Mouse (Mus musculus) liver, embryonic 18 days (tissue): ENCODE data around the gene Fkrp. TPM values are rescaled to one million over a fixed set of nuclear protein-coding genes. Genes with fewer than 3 reads are reported as not detected.

Experiments
- polyA plus RNA-seq: library from polyadenylated mRNA; depleted of rRNA; stranded (reverse); fragments of >200 nt; gene quantifications from 2 replicates; pipeline ENCODE4 v1.2.3, GENCODE M21; 2012; rRNA removed

Fkrp gene
- polyA plus RNA-seq: 7.4 and 7.5 TPM in 2 replicates

DNA sequence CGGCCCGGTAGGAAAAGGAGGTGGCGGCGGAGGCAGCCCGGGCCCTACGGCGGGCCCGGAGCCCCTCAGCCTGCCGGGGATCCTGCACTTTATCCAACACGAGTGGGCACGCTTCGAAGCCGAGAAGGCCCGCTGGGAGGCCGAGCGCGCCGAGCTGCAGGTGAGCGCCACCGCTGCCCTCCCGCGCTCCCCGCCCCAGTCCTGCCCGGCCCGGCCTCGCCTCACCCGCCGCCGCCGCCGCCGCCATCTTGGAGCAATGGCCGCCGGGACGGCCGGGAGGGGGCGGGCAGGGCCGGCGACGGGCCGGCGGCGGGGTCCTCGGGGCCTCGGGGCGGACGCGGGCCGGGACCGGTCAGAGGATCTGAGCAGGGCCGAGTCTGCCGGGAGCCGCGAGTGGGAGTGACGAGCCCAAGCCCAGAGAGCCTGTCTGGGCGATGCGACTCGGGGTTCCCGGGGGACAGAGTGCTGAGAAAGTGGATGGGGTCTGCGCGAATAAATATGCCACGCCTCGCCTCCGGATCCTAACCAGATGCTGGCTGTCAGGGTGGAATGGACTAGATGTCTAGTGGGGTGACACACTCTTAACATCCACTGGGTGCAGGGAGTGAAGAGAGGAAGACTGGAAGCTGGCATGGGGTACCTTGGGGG is at the start of gene Fkrp:
Gene Fkrp, minus strand, starts transcription at position 258 of the 648 bp plus-strand sequence.

DNA sequence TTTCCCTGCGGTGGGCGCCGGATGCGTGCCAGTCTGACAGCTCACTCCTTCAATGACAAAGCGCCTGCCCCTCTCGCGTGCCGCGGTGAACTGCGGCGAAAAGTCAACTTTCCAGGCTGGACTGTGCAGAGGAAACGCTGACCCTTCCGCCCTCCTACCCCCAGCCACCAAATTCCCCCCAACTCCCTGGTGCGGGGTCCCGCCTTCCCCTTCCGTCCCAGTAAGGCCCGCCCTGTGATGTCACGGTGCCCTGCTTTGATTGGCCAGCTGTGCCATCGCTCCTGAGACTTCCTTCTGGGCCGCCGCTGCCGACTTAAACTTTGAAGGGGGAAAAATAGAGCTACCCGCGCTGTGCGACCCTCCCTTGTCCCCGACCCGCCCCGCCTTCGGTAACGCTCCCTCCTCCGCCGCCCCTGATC is 26.1 kb upstream of the Fkrp start, which contains the start of gene Prkd2:
Gene Prkd2, plus strand, starts transcription at position 258 of the 419 bp plus-strand sequence.

DNA sequence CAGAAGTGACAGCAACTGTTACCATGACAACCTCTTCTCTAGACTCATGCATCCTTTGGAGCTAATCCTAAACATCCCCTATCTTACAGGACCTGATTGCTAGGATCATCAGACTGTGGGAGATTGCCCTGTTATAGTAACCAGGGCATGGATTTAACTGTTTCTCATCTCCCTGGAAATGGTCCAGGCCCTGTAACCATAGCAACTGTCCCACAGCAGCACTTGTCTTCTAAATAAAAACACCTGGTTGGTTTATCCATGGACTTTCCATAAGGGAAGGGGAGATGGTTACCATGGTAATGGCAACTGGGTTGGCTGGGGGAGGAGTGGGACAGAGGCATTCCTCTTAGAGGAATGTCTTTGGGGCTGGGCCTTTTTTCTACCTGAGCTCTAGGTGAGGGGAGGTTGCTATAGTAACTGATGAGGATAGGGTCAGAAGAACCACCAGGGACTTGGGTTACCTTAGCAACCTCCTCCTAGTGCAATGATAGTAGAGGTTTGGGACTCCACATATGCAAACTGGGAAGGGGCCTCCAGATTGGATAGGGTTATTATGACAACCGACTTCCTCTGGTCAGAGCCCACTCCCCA is 1.1 kb downstream of the Fkrp start, which contains the start of gene Strn4:
Gene Strn4, plus strand, starts transcription at position 539 of the 591 bp plus-strand sequence.

DNA sequence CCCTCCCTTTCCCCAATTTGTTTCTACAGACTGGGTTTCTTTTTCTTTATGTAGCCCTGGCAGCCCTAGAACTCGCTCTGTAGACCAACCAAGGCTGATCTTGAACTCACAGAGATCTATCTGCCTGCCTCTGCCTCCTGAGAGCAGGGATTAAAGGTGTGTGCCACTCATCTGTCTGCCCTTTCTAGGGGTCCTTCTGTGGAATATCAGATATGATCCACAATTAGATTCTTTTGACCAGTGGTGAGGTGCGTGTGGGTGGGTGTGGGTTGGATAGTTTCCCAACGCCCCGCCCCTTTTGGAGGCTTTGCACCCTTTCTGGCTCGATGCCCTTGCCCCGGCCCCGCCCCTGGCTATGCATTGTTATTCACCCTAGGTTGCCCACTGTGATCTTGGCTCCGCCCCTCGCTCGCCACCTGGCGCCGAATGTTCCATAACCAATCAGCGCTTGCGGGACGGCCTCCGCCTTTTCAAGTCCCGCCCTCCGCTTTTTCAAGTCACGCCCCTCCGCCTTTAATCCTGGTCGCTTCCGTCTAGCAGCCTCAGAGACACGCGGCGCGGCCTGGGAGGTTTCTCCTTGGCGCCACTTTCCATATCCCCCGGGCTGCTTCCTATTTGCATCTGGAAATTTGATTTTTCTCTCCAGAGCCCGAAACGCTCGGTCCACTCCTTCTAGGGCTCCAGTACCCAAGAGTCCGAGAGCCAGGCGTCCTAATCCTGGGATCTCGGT is 35.5 kb downstream of the Fkrp start, which contains the start of gene Slc1a5:
Gene Slc1a5, plus strand, starts transcription at position 516 of the 730 bp plus-strand sequence.

Other genes with a start within 250 kb of the Fkrp start
- gene Arhgap35, start 201.7 kb downstream of the Fkrp start, polyA plus RNA-seq: 4.2 TPM in 2 replicates
- not detected in 2 replicates for gene Ceacam15, start 141.0 kb downstream of the Fkrp start, polyA plus RNA-seq
- gene Ceacam9, start 94.8 kb downstream of the Fkrp start, polyA plus RNA-seq: not detected in 2 replicates
- gene Ap2s1, start 78.3 kb downstream of the Fkrp start, polyA plus RNA-seq: 154 and 157 TPM in 2 replicates
- gene Slc1a5, start 35.4 kb downstream of the Fkrp start, polyA plus RNA-seq: 73.9 and 75.4 TPM in 2 replicates
- gene Strn4, start 843 bp downstream of the Fkrp start, polyA plus RNA-seq: 30.6 and 36.3 TPM in 2 replicates
- gene Prkd2, start 26.2 kb upstream of the Fkrp start, polyA plus RNA-seq: 4.9 and 5.2 TPM in 2 replicates
- gene Dact3, start 58.6 kb upstream of the Fkrp start, polyA plus RNA-seq: 0.61 and 0.81 TPM in 2 replicates
- 0.50 and 0.61 TPM in 2 replicates for gene Gng8, start 75.1 kb upstream of the Fkrp start, polyA plus RNA-seq
- 1.1 and 1.4 TPM in 2 replicates for gene Ptgir, start 89.8 kb upstream of the Fkrp start, polyA plus RNA-seq
- gene Calm3, start 107.4 kb upstream of the Fkrp start, polyA plus RNA-seq: 68.8 and 69.7 TPM in 2 replicates
- gene Pnmal2, start 128.0 kb upstream of the Fkrp start, polyA plus RNA-seq: 0.03 and 0.04 TPM in 2 replicates
- gene Pnmal1, start 142.9 kb upstream of the Fkrp start, polyA plus RNA-seq: 0.01 TPM in 2 replicates
- 0.01 TPM in 1 of 2 replicates, not detected in the other for gene Gm42372, start 166.4 kb upstream of the Fkrp start, polyA plus RNA-seq
- 3.1 and 3.7 TPM in 2 replicates for gene Ccdc8, start 176.0 kb upstream of the Fkrp start, polyA plus RNA-seq
- 44.4 and 50.5 TPM in 2 replicates for gene Ppp5c, start 211.2 kb upstream of the Fkrp start, polyA plus RNA-seq
- gene Hif3a, start 245.7 kb upstream of the Fkrp start, polyA plus RNA-seq: 13.2 and 22.6 TPM in 2 replicates